Mouse (Mus musculus) layer of hippocampus, adult 8-10 months (tissue): ENCODE data around the gene Gm5089. TPM values are rescaled to one million over a fixed set of nuclear protein-coding genes. Genes with fewer than 3 reads are reported as not detected.

Experiments used
- DNase-seq, 2 experiments: peaks; one replicate each; pipeline ENCODE4 v3.0.0; 2022; ENCODE audit warnings: low spot score in 2 of 2
- total RNA-seq, 4 experiments: library from RNA; stranded (reverse); gene quantifications; 2 replicates each; pipeline ENCODE4 v1.2.4; 2022

Gm5089 gene
- total RNA-seq, 4 experiments from 2014 or later = 0.32 to 0.92 (median 0.55) TPM

DNA sequence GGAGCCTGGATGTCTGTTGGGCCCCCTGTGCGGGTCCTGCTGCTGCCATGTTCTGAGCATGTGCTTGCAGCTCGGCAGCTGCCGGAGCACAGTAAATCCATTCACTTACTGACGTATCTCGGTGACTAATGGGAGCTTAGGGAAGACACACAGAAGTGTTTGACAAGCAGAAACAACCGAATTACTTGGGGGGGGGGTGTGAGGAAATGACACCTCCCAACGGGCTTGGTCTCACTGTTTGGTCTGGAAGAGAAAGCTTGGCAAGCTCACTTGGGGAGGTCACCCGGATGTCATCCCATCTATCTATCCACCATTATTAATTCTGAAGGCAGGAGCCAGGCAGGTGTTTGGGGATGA lies 23.7 kb downstream of the Gm5089 start:
- DNase-seq = no peak

GRCm38 (mm10) chr14:122426529-122427203 lies 24.2 kb downstream of the Gm5089 start:
- no peak for DNase-seq

DNA sequence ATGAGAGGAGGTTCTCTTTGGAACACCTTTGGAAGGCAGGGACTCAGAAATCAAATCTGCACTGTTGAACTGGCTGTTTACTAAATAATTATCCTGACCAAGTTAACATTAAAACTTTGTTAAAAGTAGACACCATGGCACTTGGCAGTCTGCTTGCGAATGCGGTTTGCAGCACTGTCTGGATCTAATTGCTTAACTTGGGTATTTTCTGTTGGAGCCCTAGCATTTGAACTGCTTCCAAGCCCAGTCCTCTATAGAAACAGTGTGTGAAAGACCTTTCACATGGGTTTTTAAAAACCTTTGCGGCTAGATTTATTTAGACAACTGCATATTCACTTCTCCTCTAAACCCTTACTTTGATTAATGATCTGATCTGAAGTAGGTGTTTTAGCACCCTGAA lies 26.5 kb downstream of the Gm5089 start:
- DNase-seq = no peak

- no peak for DNase-seq
These were observed 34.6 kb downstream of the Gm5089 start for GRCm38 (mm10) chr14:122416166-122416771.

- DNase-seq = no peak
These were observed 36.1 kb downstream of the Gm5089 start for GRCm38 (mm10) chr14:122414786-122415185.

GRCm38 (mm10) chr14:122413542-122413928 lies 37.4 kb downstream of the Gm5089 start:
- DNase-seq = no peak

- no peak for DNase-seq
These were observed 37.9 kb downstream of the Gm5089 start for GRCm38 (mm10) chr14:122412841-122413541.

DNA sequence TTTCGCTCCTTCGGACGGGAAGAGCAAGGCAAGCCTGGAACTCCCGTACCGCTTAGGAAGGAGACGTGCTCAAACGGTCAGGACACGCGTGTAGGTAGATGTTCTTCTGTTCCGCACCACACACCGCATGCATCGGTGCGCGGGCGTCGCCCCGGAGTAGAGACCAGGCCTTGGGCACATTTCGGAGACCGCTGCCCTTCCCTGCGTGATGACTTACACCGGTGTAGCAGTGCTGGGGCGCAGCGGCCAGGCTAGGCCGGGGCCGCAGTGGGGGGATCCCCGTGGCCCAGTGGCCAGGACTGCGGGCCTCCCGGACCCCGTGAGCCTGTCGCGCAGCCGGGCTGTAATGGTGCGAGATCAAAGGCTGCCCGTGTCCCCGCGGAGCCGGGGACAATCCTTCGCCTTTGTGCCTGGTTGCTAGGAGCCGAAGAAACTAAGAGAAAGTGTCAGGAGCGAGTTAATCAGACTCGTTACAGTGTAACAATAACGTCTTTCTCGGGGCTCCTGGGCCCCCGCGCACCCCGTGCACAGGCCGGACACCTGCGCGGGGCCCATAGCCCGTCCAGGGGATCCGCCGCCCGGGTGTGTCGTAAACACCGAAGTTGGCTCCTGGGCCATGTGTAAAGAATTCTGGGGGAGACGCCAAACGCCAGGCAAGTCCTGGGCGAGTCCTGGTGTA lies 44.2 kb downstream of the Gm5089 start:
- DNase-seq = peak; percentile 11 to 36

- no peak for DNase-seq
These were observed 44.9 kb downstream of the Gm5089 start for GRCm38 (mm10) chr14:122405897-122406540.

GRCm38 (mm10) chr14:122405236-122405635 lies 45.7 kb downstream of the Gm5089 start:
- no peak for DNase-seq

GRCm38 (mm10) chr14:122404596-122405154 lies 46.2 kb downstream of the Gm5089 start:
- no peak for DNase-seq

- DNase-seq = no peak
These were observed 47.4 kb downstream of the Gm5089 start for GRCm38 (mm10) chr14:122403422-122403940.

- peak in 1 of 2 experiments; percentile 22 for DNase-seq
These were observed 48.1 kb downstream of the Gm5089 start for GRCm38 (mm10) chr14:122402716-122403258.

- DNase-seq = no peak
These were observed 49.0 kb downstream of the Gm5089 start for GRCm38 (mm10) chr14:122401886-122402285.

GRCm38 (mm10) chr14:122399906-122400305 lies 51.0 kb downstream of the Gm5089 start:
- no peak for DNase-seq

DNA sequence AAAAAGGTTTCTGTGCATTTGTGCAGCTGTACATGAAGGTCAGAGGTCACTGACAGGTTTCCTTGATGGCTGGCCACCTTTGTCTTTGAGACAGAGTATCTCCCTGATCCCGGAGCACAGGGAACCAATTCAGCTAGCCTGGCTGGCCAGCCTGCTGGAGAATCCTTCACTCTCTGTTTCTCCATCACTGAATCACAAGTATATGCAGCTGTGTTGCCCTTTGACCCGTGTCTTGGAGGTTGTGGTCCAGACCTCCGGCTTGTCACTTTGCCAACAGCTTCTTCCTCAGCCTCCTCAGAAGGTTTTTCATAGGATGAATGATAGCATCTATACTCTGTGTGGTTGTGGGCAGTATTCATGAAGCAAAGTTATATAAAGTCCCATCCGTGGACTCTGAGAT lies 52.2 kb downstream of the Gm5089 start:
- no peak for DNase-seq

- DNase-seq = no peak
These were observed 57.8 kb downstream of the Gm5089 start for GRCm38 (mm10) chr14:122393119-122393518.

GRCm38 (mm10) chr14:122390935-122391334 lies 60.0 kb downstream of the Gm5089 start:
- no peak for DNase-seq

GRCm38 (mm10) chr14:122389684-122390370 lies 61.1 kb downstream of the Gm5089 start:
- no peak for DNase-seq

GRCm38 (mm10) chr14:122388431-122389031 lies 62.4 kb downstream of the Gm5089 start:
- no peak for DNase-seq
